Mouse (Mus musculus): ENCODE data around the gene Hdhd5.

GRCm38 (mm10) chr6:120462251-120462650 lies 68.9 kb downstream of the Hdhd5 start:
- TF ChIP-seq GATA1 (IDR thresholded peaks at IDR 0.05; ENCODE audit: borderline replicate concordance, low read length) (no peak), FLI1 (IDR thresholded peaks at IDR 0.05; ENCODE audit: low read length) (no peak)

All from megakaryocyte, embryonic 14.5 days (primary cell).